Mouse (Mus musculus) liver, embryonic 15.5 days (tissue): Measurements from ENCODE around the gene Nucb2. TPM values are rescaled to one million over a fixed set of nuclear protein-coding genes. Genes with fewer than 3 reads are reported as not detected.

Experiments used
- ATAC-seq: fragments of 200-750 bp; cut with Nextera tagmentation; 2 replicates; pipeline ENCODE4 v1.8.0; 2017; ENCODE audit warnings: moderate number of reproducible peaks, mild to moderate bottlenecking, moderate library complexity; ENCODE audit not compliant: insufficient read depth
- H3K27ac ChIP-seq: fragments of 300-500 bp; sonication (generic); replicated peaks from 2 replicates; pipeline ENCODE4 v1.5.1; 2015; ENCODE audit warnings: mild to moderate bottlenecking, inconsistent platforms
- H3K27me3 ChIP-seq: fragments of 300-500 bp; sonication (generic); 2 replicates; pipeline ENCODE4 v1.6.1; 2015; ENCODE audit warnings: mild to moderate bottlenecking, inconsistent platforms
- H3K36me3 ChIP-seq: fragments of 300-500 bp; sonication (generic); replicated peaks from 2 replicates; pipeline ENCODE4 v1.6.1; 2015; ENCODE audit warnings: moderate library complexity, mild to moderate bottlenecking, inconsistent platforms
- H3K4me1 ChIP-seq: fragments of 300-500 bp; sonication (generic); replicated peaks from 2 replicates; pipeline ENCODE4 v1.6.1; 2015; ENCODE audit warnings: inconsistent platforms
- H3K4me2 ChIP-seq: fragments of 300-500 bp; sonication (generic); 2 replicates; pipeline ENCODE4 v1.6.1; 2015; ENCODE audit warnings: moderate library complexity, mild to moderate bottlenecking, inconsistent platforms
- H3K4me3 ChIP-seq: fragments of 300-500 bp; sonication (generic); replicated peaks from 2 replicates; pipeline ENCODE4 v1.5.1; 2015; ENCODE audit warnings: mild to moderate bottlenecking, inconsistent platforms
- H3K9ac ChIP-seq: fragments of 300-500 bp; sonication (generic); 2 replicates; pipeline ENCODE4 v1.6.1; 2015; ENCODE audit warnings: moderate library complexity, mild to moderate bottlenecking, inconsistent platforms
- H3K9me3 ChIP-seq: fragments of 300-500 bp; sonication (generic); replicated peaks from 2 replicates; pipeline ENCODE4 v1.6.1; 2016; ENCODE audit warnings: inconsistent platforms
- WGBS: fragments of 180-500 bp; shearing (Covaris S2); methylation state at CpG from one replicate; pipeline ENCODE4 v1.1.7; 2015; ENCODE audit warnings: mixed read lengths; ENCODE audit not compliant: insufficient replicate concordance; 5-methylcytosine and 5-hydroxymethylcytosine counted together
- polyA plus RNA-seq: library from polyadenylated mRNA; unstranded; fragments of >200 nt; fragmentation: Nextera tagmentation; extraction: Ambion mirVana; gene quantifications from 2 replicates; pipeline ENCODE4 v1.2.1, GENCODE M21; 2015

Nucb2 gene
- polyA plus RNA-seq, 1 experiment from 2014 or later, result 3.0 TPM

DNA sequence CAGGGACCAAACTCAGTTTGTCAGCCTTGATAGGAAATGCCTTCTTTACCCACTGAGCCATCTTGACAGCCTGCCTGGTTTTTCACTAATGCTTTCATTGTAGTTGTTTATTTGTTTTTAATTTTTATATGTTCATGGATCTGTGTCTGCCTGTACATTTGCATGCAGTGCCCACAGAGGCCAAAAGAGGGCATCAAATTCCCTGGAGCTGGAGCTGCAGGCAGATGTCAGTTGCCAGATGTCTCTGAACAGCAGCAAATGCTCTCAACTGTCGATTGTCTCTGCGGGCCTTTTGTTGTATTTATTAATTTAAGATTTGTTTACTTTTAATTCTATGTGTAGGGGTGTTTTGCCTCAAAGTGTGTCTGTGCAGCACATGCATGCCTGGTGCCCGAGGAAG lies 15.6 kb downstream of the Nucb2 start:
- 37% methylated on average over 3 of the region's 3 CpGs for WGBS

DNA sequence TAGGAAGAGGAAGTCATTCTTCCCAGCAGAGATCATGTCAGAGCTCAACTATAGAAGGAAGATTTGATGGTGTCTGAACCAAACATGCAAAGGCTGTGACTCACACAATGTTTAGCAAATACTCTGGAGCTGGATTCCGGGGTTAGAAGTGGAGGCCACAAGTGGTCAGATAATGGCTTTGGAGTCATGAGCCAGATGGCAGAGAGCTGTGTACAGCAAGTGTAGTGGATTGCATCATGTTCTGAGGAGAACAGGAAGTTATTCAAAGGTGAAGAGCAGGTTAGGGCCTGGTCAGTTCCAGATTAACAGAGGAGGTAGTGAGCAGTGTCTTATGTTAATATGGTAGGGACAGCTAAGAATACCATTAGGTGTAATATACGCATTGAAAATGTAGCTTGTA lies 20.4 kb downstream of the Nucb2 start:
- no peak overlapping the region for H3K4me3 ChIP-seq
- H3K4me1 ChIP-seq, result no peaks in the 10 kb centered on the region
- no peak for ATAC-seq
- 46% methylated on average over 2 of the region's 2 CpGs for WGBS
- H3K4me2 ChIP-seq, result no peak overlapping the region
- H3K36me3 ChIP-seq, result no peaks in the 10 kb centered on the region
- no peak overlapping the region for H3K27ac ChIP-seq
- no peak overlapping the region for H3K9ac ChIP-seq
- H3K9me3 ChIP-seq, result no peaks in the 10 kb centered on the region
- H3K27me3 ChIP-seq, result no peaks in the 10 kb centered on the region

More for the DNA sequence above, 15.6 kb downstream of the Nucb2 start:
- Histone ChIP-seq H3K36me3 (no peaks in the 10 kb centered on the region), H3K9me3 (no peaks in the 10 kb centered on the region), H3K4me2 (no peak overlapping the region), H3K4me1 (no peaks in the 10 kb centered on the region), H3K4me3 (no peak overlapping the region), H3K9ac (no peak overlapping the region), H3K27ac (no peak overlapping the region), H3K27me3 (no peaks in the 10 kb centered on the region)
- no peak for ATAC-seq

- no peaks in the 10 kb centered on the region for H3K9me3 ChIP-seq
- no peaks in the 10 kb centered on the region for H3K27me3 ChIP-seq
- H3K9ac ChIP-seq, result no peak overlapping the region
- no peak overlapping the region for H3K27ac ChIP-seq
- H3K4me1 ChIP-seq, result no peaks in the 10 kb centered on the region
- ATAC-seq, result no peak
- WGBS, result 27% methylated on average over 4 of the region's 4 CpGs
- no peaks in the 10 kb centered on the region for H3K36me3 ChIP-seq
- no peak overlapping the region for H3K4me2 ChIP-seq
- H3K4me3 ChIP-seq, result no peak overlapping the region
These were observed 25.6 kb downstream of the Nucb2 start for GRCm38 (mm10) chr7:116529793-116530192.

DNA sequence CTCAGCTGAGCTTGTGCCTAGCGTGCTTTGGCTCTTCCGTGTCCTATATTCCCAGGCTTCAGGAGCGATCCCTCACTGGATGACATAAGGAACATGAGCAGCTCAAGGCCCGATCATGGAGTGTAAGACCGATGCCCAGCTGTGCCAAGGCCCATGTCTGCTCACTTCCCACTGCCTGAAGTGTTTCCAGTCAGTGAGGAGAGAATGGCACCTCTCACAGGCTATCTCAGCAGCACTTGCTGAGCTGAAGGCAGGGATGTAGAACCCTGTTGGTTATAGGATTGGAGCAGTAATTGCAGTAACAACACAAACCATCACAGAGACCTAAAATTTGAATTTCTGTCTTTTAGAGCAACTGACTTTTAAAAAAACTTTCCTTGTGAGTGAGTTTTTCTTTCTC lies 26.3 kb downstream of the Nucb2 start:
- H3K27me3 ChIP-seq, result no peaks in the 10 kb centered on the region
- no peaks in the 10 kb centered on the region for H3K9me3 ChIP-seq
- 71% methylated on average over 5 of the region's 5 CpGs for WGBS
- no peaks in the 10 kb centered on the region for H3K4me1 ChIP-seq
- no peak overlapping the region for H3K9ac ChIP-seq
- H3K4me3 ChIP-seq, result no peak overlapping the region
- no peaks in the 10 kb centered on the region for H3K36me3 ChIP-seq
- no peak overlapping the region for H3K4me2 ChIP-seq
- ATAC-seq, result no peak
- H3K27ac ChIP-seq, result no peak overlapping the region

DNA sequence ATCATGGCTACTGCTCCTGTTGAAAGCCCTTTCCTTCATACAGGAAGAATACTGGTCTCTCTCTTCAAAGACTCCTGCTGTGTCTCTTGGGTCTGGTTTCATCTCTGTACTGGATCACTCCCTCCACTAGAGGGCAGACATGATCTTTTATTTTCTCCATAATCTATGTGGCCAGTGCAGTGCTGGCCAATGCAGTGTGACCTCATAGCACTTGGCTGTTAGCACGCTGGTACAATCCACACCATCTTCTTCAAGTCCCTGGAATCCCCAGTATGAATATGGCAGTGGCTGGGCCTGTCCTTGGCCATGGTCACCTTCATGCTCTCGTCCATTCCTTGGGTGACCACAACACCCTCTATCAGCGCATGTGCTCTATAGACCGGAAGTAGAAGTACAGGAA lies 27.1 kb downstream of the Nucb2 start:
- Histone ChIP-seq H3K9ac (no peak overlapping the region), H3K4me1 (no peaks in the 10 kb centered on the region), H3K9me3 (no peaks in the 10 kb centered on the region), H3K4me3 (no peak overlapping the region), H3K27me3 (no peaks in the 10 kb centered on the region), H3K36me3 (no peaks in the 10 kb centered on the region), H3K27ac (no peak overlapping the region), H3K4me2 (no peak overlapping the region)
- 60% methylated on average over 4 of the region's 4 CpGs for WGBS
- ATAC-seq, result no peak

- H3K4me2 ChIP-seq, result no peak overlapping the region
- ATAC-seq, result no peak
- no peaks in the 10 kb centered on the region for H3K27me3 ChIP-seq
- H3K4me3 ChIP-seq, result no peak overlapping the region
- no peaks in the 10 kb centered on the region for H3K9me3 ChIP-seq
- H3K9ac ChIP-seq, result no peak overlapping the region
- no peaks in the 10 kb centered on the region for H3K36me3 ChIP-seq
- H3K27ac ChIP-seq, result no peak overlapping the region
- no peaks in the 10 kb centered on the region for H3K4me1 ChIP-seq
These were observed 52.7 kb downstream of the Nucb2 start for GRCm38 (mm10) chr7:116556834-116557233.

DNA sequence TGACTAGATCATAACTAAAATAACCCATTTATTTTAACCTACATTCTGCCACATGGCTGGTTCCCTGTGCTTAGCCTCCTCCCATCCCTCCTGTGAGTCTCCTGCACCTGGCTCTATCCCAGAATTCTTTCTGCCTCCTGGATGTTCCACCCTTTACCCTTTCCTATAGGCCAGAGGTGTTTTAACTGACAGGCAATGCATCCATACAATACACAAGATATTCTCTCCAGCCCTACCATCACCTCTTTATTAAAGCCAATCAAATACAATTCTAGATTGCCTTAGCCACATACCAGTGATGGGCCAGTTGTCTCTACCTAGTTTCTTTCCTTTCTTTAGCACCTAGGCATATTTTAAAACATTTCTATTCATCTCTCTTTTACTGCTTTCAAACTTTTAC lies 70.4 kb downstream of the Nucb2 start:
- Histone ChIP-seq H3K27me3 (no peaks in the 10 kb centered on the region), H3K9ac (no peak overlapping the region), H3K4me3 (no peak overlapping the region), H3K36me3 (no peaks in the 10 kb centered on the region), H3K4me1 (no peaks in the 10 kb centered on the region), H3K4me2 (no peak overlapping the region), H3K9me3 (no peaks in the 10 kb centered on the region), H3K27ac (no peak overlapping the region)
- no peak for ATAC-seq

Other genes starting within 250 kb of the Nucb2 start
- gene Plekha7, start 196.0 kb upstream of the Nucb2 start, polyA plus RNA-seq, result 3.4 and 3.7 TPM in 2 replicates
- gene Rps13, start 170.2 kb upstream of the Nucb2 start, polyA plus RNA-seq, result 411 and 421 TPM in 2 replicates
- gene Pik3c2a, start 60.9 kb upstream of the Nucb2 start, polyA plus RNA-seq, result 3.9 and 5.2 TPM in 2 replicates